Comparison of ENCODE assay signal across 23 mouse cellular contexts in genomic region chr9:57867236-57867635, GRCm38 (mm10). TPM values are rescaled to one million over a fixed set of nuclear protein-coding genes. Genes with fewer than 3 reads are reported as not detected.
DNase-seq lines count a peak whose midpoint lies in the region; ATAC-seq lines count a peak whose summit lies in the region.
"Had no signal": no experiment of that assay in that cellular context is flagged by ENCODE, and none has a peak within 500 bp of the region (broad histone marks: within the 10 kb centered on the region; RNA-seq: fewer than 3 reads in every experiment).

No protein-coding gene starts in this region.

- no peaks in the 10 kb centered on the region for H3K27me3 ChIP-seq in forebrain, embryonic 14.5 days (replicated peaks; ENCODE audit: control insufficient read depth, insufficient read depth, low read length)
- H3K27me3 ChIP-seq in forebrain, embryonic 16.5 days (replicated peaks; ENCODE audit: control insufficient read depth, insufficient read depth, low read length) = no peaks in the 10 kb centered on the region
- H3K27me3 ChIP-seq: heart, embryonic 13.5 days; hindbrain, embryonic 13.5 days; limb, embryonic 15.5 days; midbrain, embryonic 15.5 days; Patski had no signal

- intact Hi-C loops in left cerebral cortex, postnatal 10 days (cut with DNase I) = no loop called here
- intact Hi-C loops in left cerebral cortex, postnatal 14 days (cut with DNase I) = no loop called here

- H3K4me1 ChIP-seq in forebrain, embryonic 14.5 days (ENCODE audit: control insufficient read depth, insufficient read depth, low read length) = no peaks in the 10 kb centered on the region
- H3K4me1 ChIP-seq in forebrain, embryonic 16.5 days (replicated peaks; ENCODE audit: control insufficient read depth, insufficient read depth, low read length) = peaks cover 5% of the 10 kb centered on the region; the same call in 1 of the 2 replicates
- H3K4me1 ChIP-seq: embryonic facial prominence, embryonic 10.5 days; heart, embryonic 13.5 days; hindbrain, embryonic 13.5 days; limb, embryonic 15.5 days had no signal

- no peaks in the 10 kb centered on the region for H3K36me3 ChIP-seq in forebrain, embryonic 14.5 days (ENCODE audit: control insufficient read depth, insufficient read depth, low read length)
- H3K36me3 ChIP-seq in forebrain, embryonic 16.5 days (ENCODE audit: control insufficient read depth, insufficient read depth) = no peaks in the 10 kb centered on the region
- H3K36me3 ChIP-seq: embryonic facial prominence, embryonic 10.5 days; forebrain, embryonic 12.5 days; heart, embryonic 13.5 days; hindbrain, embryonic 13.5 days; limb, embryonic 15.5 days; midbrain, embryonic 15.5 days had no signal

- DNase-seq in forebrain, embryonic 14.5 days (ENCODE audit: low spot score) = peak; percentile 14
- DNase-seq in left cerebral cortex, adult 18-20 months (ENCODE audit: low spot score in 2 of 2) = peak; percentile 31 to 43
- no peak for DNase-seq in left cerebral cortex, postnatal 10 days (ENCODE audit: extremely low spot score in 1 of 2, low spot score in 2 of 2)
- DNase-seq in left cerebral cortex, postnatal 14 days (ENCODE audit: low spot score in 2 of 2) = peak; percentile 28 to 65
- DNase-seq in right cerebral cortex, postnatal 25 days = peak; percentile 46
- no peak for DNase-seq in cerebellum, adult 11 months
- DNase-seq in adrenal gland, adult (ENCODE audit: inconsistent age in 2 of 2, low spot score in 1 of 2) = no peak
- DNase-seq: adrenal gland, postnatal 25 days; cerebellum, adult 2 months; cerebellum, postnatal 36 days; gastrocnemius, adult 2 months; kidney, adult 8-10 months; kidney, postnatal 36 days; lung, postnatal 14 days; spleen, adult 18-20 months had no signal

- no peak overlapping the region for H3K4me3 ChIP-seq in forebrain, embryonic 14.5 days (ENCODE audit: low read depth, low read length)
- H3K4me3 ChIP-seq in forebrain, embryonic 16.5 days (replicated peaks; ENCODE audit: low read length) = no peak overlapping the region
- H3K4me3 ChIP-seq: embryonic facial prominence, embryonic 10.5 days; forebrain, embryonic 12.5 days; gastrocnemius, adult 2 months; heart, embryonic 13.5 days; hindbrain, embryonic 13.5 days; limb, embryonic 15.5 days; midbrain, embryonic 15.5 days had no signal

- H3K27ac ChIP-seq in forebrain, embryonic 14.5 days (ENCODE audit: low read depth, low read length) = no peak overlapping the region
- no peak overlapping the region for H3K27ac ChIP-seq in forebrain, embryonic 16.5 days (ENCODE audit: low read length)
- H3K27ac ChIP-seq: embryonic facial prominence, embryonic 10.5 days; forebrain, embryonic 12.5 days; gastrocnemius, adult 2 months; heart, embryonic 13.5 days; hindbrain, embryonic 13.5 days; limb, embryonic 15.5 days; midbrain, embryonic 15.5 days had no signal

- no peak for ATAC-seq in forebrain, embryonic 14.5 days
- ATAC-seq in forebrain, embryonic 16.5 days = no peak
- ATAC-seq: midbrain, embryonic 15.5 days; Patski had no signal

- WGBS in forebrain, embryonic 14.5 days = 79% methylated on average over 4 of the region's 4 CpGs
- WGBS in forebrain, embryonic 16.5 days = 64% methylated on average over 4 of the region's 4 CpGs

- no peak overlapping the region for H3K9ac ChIP-seq in forebrain, embryonic 14.5 days (ENCODE audit: low read length)
- no peak overlapping the region for H3K9ac ChIP-seq in forebrain, embryonic 16.5 days (replicated peaks; ENCODE audit: low read depth, low read length)
- H3K9ac ChIP-seq: forebrain, embryonic 12.5 days; heart, embryonic 13.5 days; hindbrain, embryonic 13.5 days; limb, embryonic 15.5 days; midbrain, embryonic 15.5 days had no signal

- H3K9me3 ChIP-seq in forebrain, embryonic 14.5 days (replicated peaks; ENCODE audit: control insufficient read depth, low read length) = no peaks in the 10 kb centered on the region
- no peaks in the 10 kb centered on the region for H3K9me3 ChIP-seq in forebrain, embryonic 16.5 days (ENCODE audit: control insufficient read depth, low read length)
- H3K9me3 ChIP-seq: embryonic facial prominence, embryonic 10.5 days; forebrain, embryonic 12.5 days; heart, embryonic 13.5 days; hindbrain, embryonic 13.5 days; limb, embryonic 15.5 days; midbrain, embryonic 15.5 days had no signal

- H3K4me2 ChIP-seq in forebrain, embryonic 14.5 days (ENCODE audit: low read length) = no peak overlapping the region
- no peak overlapping the region for H3K4me2 ChIP-seq in forebrain, embryonic 16.5 days (ENCODE audit: low read length)
- H3K4me2 ChIP-seq: forebrain, embryonic 12.5 days; heart, embryonic 13.5 days; hindbrain, embryonic 13.5 days; limb, embryonic 15.5 days; midbrain, embryonic 15.5 days had no signal

RNA-seq across cellular contexts. Expression of gene Arid3b, which starts 30.6 kb away (rescaled TPM):
- polyA plus RNA-seq in forebrain, embryonic 14.5 days (2014; fragmentation: Nextera tagmentation; extraction: Ambion mirVana) = 7.0 and 9.8 TPM in 2 replicates
- polyA plus RNA-seq in forebrain, embryonic 16.5 days (2015; fragmentation: Nextera tagmentation; extraction: Ambion mirVana) = 8.6 and 10.6 TPM in 2 replicates
- total RNA-seq in left cerebral cortex, adult 18-20 months (2021) = 10 to 100 TPM; 12.3 to 13.5 TPM
- total RNA-seq in left cerebral cortex, postnatal 10 days (2021) = 1 to 10 TPM; 7.7 to 9.3 TPM
- total RNA-seq in left cerebral cortex, postnatal 14 days (2021) = 10 to 100 TPM in 1 of 2 experiments, 1 to 10 TPM in 1; 9.6 to 10.7 TPM

RNA-seq across cellular contexts. Expression of gene Ubl7, which starts 43.5 kb away (rescaled TPM):
- polyA plus RNA-seq in forebrain, embryonic 14.5 days (2014; fragmentation: Nextera tagmentation; extraction: Ambion mirVana) = 144 and 166 TPM in 2 replicates
- 174 and 175 TPM in 2 replicates for polyA plus RNA-seq in forebrain, embryonic 16.5 days (2015; fragmentation: Nextera tagmentation; extraction: Ambion mirVana)
- 100 to 1,000 TPM; 107 to 113 TPM for total RNA-seq in left cerebral cortex, adult 18-20 months (2021)
- 100 to 1,000 TPM in 1 of 2 experiments, 10 to 100 TPM in 1; 98.2 to 107 TPM for total RNA-seq in left cerebral cortex, postnatal 10 days (2021)
- total RNA-seq in left cerebral cortex, postnatal 14 days (2021) = 100 to 1,000 TPM; 107 to 112 TPM

Comparison
In these comparisons a context has a peak if more than half of its experiments do, and no peak if none do; other contexts are left out.
1. DNase-seq: peak in forebrain, embryonic 14.5 days (single experiment), left cerebral cortex, adult 18-20 months (2 of 2), left cerebral cortex, postnatal 14 days (2 of 2) and right cerebral cortex, postnatal 25 days (single experiment); none in left cerebral cortex, postnatal 10 days (0 of 2), cerebellum, adult 11 months (single experiment) and adrenal gland, adult (0 of 2).